Mouse (Mus musculus) cerebellum, adult 2 months (tissue): ENCODE results near the gene Lman1l.

ENCODE experiments used
- CTCF ChIP-seq: fragments of 200-500 bp; IDR thresholded peaks from 2 replicates; pipeline ENCODE4 v1.5.1; 2011; ENCODE audit warnings: low read depth, mild to moderate bottlenecking, control low read depth, low read length, moderate library complexity, borderline replicate concordance; ENCODE audit not compliant: insufficient read depth
- POLR2A ChIP-seq: fragments of 200-500 bp; IDR thresholded peaks from 2 replicates; pipeline ENCODE4 v1.6.1; 2011; ENCODE audit warnings: low read length, control low read depth, borderline replicate concordance; ENCODE audit not compliant: insufficient read depth

GRCm38 (mm10) chr9:57574397-57574796, 46.2 kb downstream of the Lman1l start:
- TF ChIP-seq CTCF = no peak
- TF ChIP-seq POLR2A = no peak
